Mouse (Mus musculus): Measurements from ENCODE around the gene 1700015F17Rik.

- TF ChIP-seq CTCF (IDR thresholded peaks at IDR 0.05; ENCODE audit: low read depth) (no peak), EP300 (optimal IDR thresholded peaks at IDR 0.05) (no peak)
Observed at GRCm38 (mm10) chr5:5486071-5486470, 7.1 kb upstream of the 1700015F17Rik start.
